Mouse (Mus musculus): Measurements from ENCODE around the gene Ciao1. TPM values are rescaled to one million over a fixed set of nuclear protein-coding genes. Genes with fewer than 3 reads are reported as not detected.
"Not testable (repeated sequence)": the region's sequence is repeated elsewhere in the genome, so short reads cannot be mapped to it uniquely, and the experiment has no call there.

The Ciao1 gene
- polyA plus RNA-seq, 1 experiment from 2014 or later, result 52.3 TPM

GRCm38 (mm10) chr2:127240065-127240464 is 7.6 kb downstream of the Ciao1 start:
- H3K9me3 ChIP-seq, result no peaks in the 10 kb centered on the region
- no peak overlapping the region for H3K9ac ChIP-seq
- no peak overlapping the region for H3K4me3 ChIP-seq (replicated peaks)
- H3K36me3 ChIP-seq, result peaks cover 60% of the 10 kb centered on the region
- no peak overlapping the region for H3K27ac ChIP-seq
- no peaks in the 10 kb centered on the region for H3K27me3 ChIP-seq (replicated peaks)
- no peaks in the 10 kb centered on the region for H3K4me1 ChIP-seq
- WGBS, result 94% methylated on average over 2 of the region's 2 CpGs
- H3K4me2 ChIP-seq, result no peak overlapping the region
- ATAC-seq (ENCODE audit: insufficient read depth, low FRiP score, low read depth), result no peak

GRCm38 (mm10) chr2:127237897-127238610 is 9.6 kb downstream of the Ciao1 start:
- Histone ChIP-seq H3K27ac (no peak overlapping the region), H3K4me3 (replicated peaks) (no peak overlapping the region), H3K4me2 (no peak overlapping the region), H3K27me3 (replicated peaks) (no peaks in the 10 kb centered on the region), H3K4me1 (no peaks in the 10 kb centered on the region), H3K36me3 (peaks cover 74% of the 10 kb centered on the region), H3K9me3 (no peaks in the 10 kb centered on the region), H3K9ac (no peak overlapping the region)
- WGBS, result 91% methylated on average over 11 of the region's 11 CpGs
- ATAC-seq (ENCODE audit: insufficient read depth, low FRiP score, low read depth), result no peak

- no peak overlapping the region for H3K4me2 ChIP-seq
- ATAC-seq (ENCODE audit: insufficient read depth, low FRiP score, low read depth), result no peak
- H3K4me1 ChIP-seq, result no peaks in the 10 kb centered on the region
- 95% methylated on average over 3 of the region's 3 CpGs for WGBS
- no peaks in the 10 kb centered on the region for H3K9me3 ChIP-seq
- H3K36me3 ChIP-seq, result peaks cover 78% of the 10 kb centered on the region
- no peak overlapping the region for H3K27ac ChIP-seq
- no peaks in the 10 kb centered on the region for H3K27me3 ChIP-seq (replicated peaks)
- H3K9ac ChIP-seq, result no peak overlapping the region
- H3K4me3 ChIP-seq (replicated peaks), result no peak overlapping the region
Observed at GRCm38 (mm10) chr2:127225261-127225660, 22.4 kb downstream of the Ciao1 start.

GRCm38 (mm10) chr2:127217746-127218145 is 29.9 kb downstream of the Ciao1 start:
- Histone ChIP-seq H3K4me2 (no peak overlapping the region), H3K27ac (no peak overlapping the region), H3K4me3 (replicated peaks) (no peak overlapping the region), H3K27me3 (replicated peaks) (no peaks in the 10 kb centered on the region), H3K36me3 (peaks cover 62% of the 10 kb centered on the region), H3K9ac (no peak overlapping the region), H3K9me3 (no peaks in the 10 kb centered on the region), H3K4me1 (no peaks in the 10 kb centered on the region)
- ATAC-seq (ENCODE audit: insufficient read depth, low FRiP score, low read depth), result no peak
- WGBS, result 90% methylated on average over 5 of the region's 5 CpGs

- Histone ChIP-seq H3K36me3 (peaks cover 34% of the 10 kb centered on the region), H3K4me3 (replicated peaks) (no peak overlapping the region), H3K27ac (no peak overlapping the region), H3K4me2 (no peak overlapping the region), H3K27me3 (replicated peaks) (no peaks in the 10 kb centered on the region), H3K9me3 (no peaks in the 10 kb centered on the region), H3K4me1 (peaks cover 3% of the 10 kb centered on the region; the same call in 1 of the 2 replicates), H3K9ac (no peak overlapping the region)
- no peak for ATAC-seq (ENCODE audit: insufficient read depth, low FRiP score, low read depth)
- WGBS, result 93% methylated on average over 11 of the region's 11 CpGs
Observed at GRCm38 (mm10) chr2:127210701-127211100, 36.9 kb downstream of the Ciao1 start.

GRCm38 (mm10) chr2:127208452-127208769 is 39.2 kb downstream of the Ciao1 start:
- Histone ChIP-seq H3K27ac (peak overlapping the region; percentile 73; the same call in 1 of the 2 replicates), H3K9me3 (no peaks in the 10 kb centered on the region), H3K36me3 (peaks cover 24% of the 10 kb centered on the region), H3K4me3 (replicated peaks) (peak overlapping the region; percentile 94), H3K4me2 (peak overlapping the region; percentile 82), H3K9ac (peak overlapping the region; percentile 80), H3K4me1 (peaks cover 3% of the 10 kb centered on the region; the same call in 1 of the 2 replicates), H3K27me3 (replicated peaks) (no peaks in the 10 kb centered on the region)
- under 1% methylated on average over 17 of the region's 17 CpGs for WGBS
- ATAC-seq (ENCODE audit: insufficient read depth, low FRiP score, low read depth), result peak; percentile 48; the same call in 1 of the 2 replicates

- Histone ChIP-seq H3K4me2 (peak within 1 kb of the TSS; percentile 82), H3K27ac (peak within 1 kb of the TSS; percentile 73), H3K36me3 (peaks cover 24% of the 10 kb centered on the region), H3K9ac (peak within 1 kb of the TSS; percentile 80), H3K4me3 (replicated peaks) (peak within 1 kb of the TSS; percentile 94), H3K4me1 (peaks cover 3% of the 10 kb centered on the region; the same call in 1 of the 2 replicates), H3K27me3 (replicated peaks) (no peaks in the 10 kb centered on the region), H3K9me3 (no peaks in the 10 kb centered on the region)
- WGBS, result 9% methylated on average over 36 of the region's 36 CpGs
- peak; percentile 99 for ATAC-seq (ENCODE audit: insufficient read depth, low FRiP score, low read depth)
Observed at GRCm38 (mm10) chr2:127207547-127208451, 39.8 kb downstream of the Ciao1 start, which contains the start of the genes 1810024B03Rik and Snrnp200. TSS of gene 1810024B03Rik (minus strand) at chr2:127208280. TSS of gene Snrnp200 (plus strand) at chr2:127208386.

GRCm38 (mm10) chr2:127206916-127207315 is 40.7 kb downstream of the Ciao1 start:
- Histone ChIP-seq H3K9ac (no peak overlapping the region), H3K36me3 (peaks cover 15% of the 10 kb centered on the region), H3K4me2 (no peak overlapping the region), H3K4me1 (peaks cover 3% of the 10 kb centered on the region; the same call in 1 of the 2 replicates), H3K9me3 (no peaks in the 10 kb centered on the region), H3K27ac (no peak overlapping the region), H3K4me3 (replicated peaks) (no peak overlapping the region), H3K27me3 (replicated peaks) (no peaks in the 10 kb centered on the region)
- ATAC-seq (ENCODE audit: insufficient read depth, low FRiP score, low read depth), result no peak
- 95% methylated on average over 2 of the region's 2 CpGs for WGBS

- H3K4me1 ChIP-seq; H3K4me3 ChIP-seq (replicated peaks); H3K27me3 ChIP-seq (replicated peaks); H3K27ac ChIP-seq; H3K4me2 ChIP-seq; H3K9ac ChIP-seq; H3K36me3 ChIP-seq; ATAC-seq (ENCODE audit: insufficient read depth, low FRiP score, low read depth); H3K9me3 ChIP-seq: not testable (repeated sequence)
- 88% methylated on average over 4 of the region's 4 CpGs for WGBS
Observed at GRCm38 (mm10) chr2:127205936-127206335, 41.7 kb downstream of the Ciao1 start.

- Histone ChIP-seq H3K9ac (no peak overlapping the region), H3K27ac (no peak overlapping the region), H3K36me3 (no peaks in the 10 kb centered on the region), H3K9me3 (no peaks in the 10 kb centered on the region), H3K4me3 (replicated peaks) (no peak overlapping the region), H3K27me3 (replicated peaks) (no peaks in the 10 kb centered on the region), H3K4me1 (peaks cover 3% of the 10 kb centered on the region; the same call in 1 of the 2 replicates), H3K4me2 (no peak overlapping the region)
- ATAC-seq (ENCODE audit: insufficient read depth, low FRiP score, low read depth), result no peak
- 29% methylated on average over 3 of the region's 3 CpGs for WGBS
Observed at GRCm38 (mm10) chr2:127204932-127205331, 42.7 kb downstream of the Ciao1 start.

Data from stomach, embryonic 15.5 days (tissue).